17 mouse cellular contexts compared by ENCODE assay signal in the genomic region with DNA sequence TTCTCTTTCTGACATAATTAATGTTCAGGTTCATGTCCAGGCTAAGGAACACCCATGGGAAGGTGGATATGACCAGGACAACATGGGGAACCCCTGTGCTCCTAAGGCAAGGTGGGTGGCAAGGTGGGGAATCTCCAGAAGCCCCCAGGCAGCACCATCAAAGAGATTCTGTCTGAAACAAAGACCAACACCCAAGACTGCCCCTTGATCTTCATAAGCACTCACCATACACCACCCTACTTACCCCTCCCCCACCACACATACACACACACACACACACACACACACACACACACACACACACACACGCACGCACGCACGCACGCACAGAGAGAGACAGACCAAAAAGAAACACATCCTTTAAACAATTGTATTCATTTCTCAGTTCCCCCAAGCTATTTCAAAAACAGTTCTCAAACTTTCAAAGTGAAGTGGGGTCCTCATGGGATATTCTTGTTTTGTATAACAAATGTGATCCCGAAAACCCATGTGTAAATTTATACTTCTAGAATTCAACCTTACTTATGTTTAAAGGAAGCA.
"Had no signal": no experiment of that assay in that cellular context is flagged by ENCODE, and none has a peak within 500 bp of the region (broad histone marks: within the 10 kb centered on the region; RNA-seq: fewer than 3 reads in every experiment).

No protein-coding gene starts in this region.

- DNase-seq: layer of hippocampus, adult 9-11 months; lung, adult 2 months; retina, postnatal 1 day; right cerebral cortex, postnatal 25 days; spleen, adult 18-20 months; thymus, postnatal 25 days had no signal

- H3K9me3 ChIP-seq: limb, embryonic 10.5 days; limb, embryonic 13.5 days; liver, embryonic 15.5 days; megakaryocyte, embryonic 14.5 days; midbrain, embryonic 10.5 days; midbrain, embryonic 15.5 days; neural tube, embryonic 13.5 days had no signal

- H3K9ac ChIP-seq: limb, embryonic 13.5 days; liver, embryonic 15.5 days; midbrain, embryonic 15.5 days; neural tube, embryonic 13.5 days had no signal

- H3K4me3 ChIP-seq: layer of hippocampus, adult 2 months; limb, embryonic 10.5 days; limb, embryonic 13.5 days; liver, embryonic 15.5 days; megakaryocyte, embryonic 14.5 days; midbrain, embryonic 10.5 days; midbrain, embryonic 15.5 days; neural tube, embryonic 13.5 days had no signal

- H3K36me3 ChIP-seq: limb, embryonic 10.5 days; limb, embryonic 13.5 days; liver, embryonic 15.5 days; midbrain, embryonic 10.5 days; midbrain, embryonic 15.5 days; neural tube, embryonic 13.5 days had no signal

- H3K4me1 ChIP-seq: limb, embryonic 10.5 days; midbrain, embryonic 10.5 days; midbrain, embryonic 15.5 days had no signal

- H3K4me2 ChIP-seq: limb, embryonic 13.5 days; liver, embryonic 11.5 days; liver, embryonic 15.5 days; midbrain, embryonic 15.5 days; neural tube, embryonic 13.5 days had no signal

- ATAC-seq: intestine, postnatal 0 days; midbrain, embryonic 15.5 days had no signal

- H3K27ac ChIP-seq: kidney, postnatal 0 days; limb, embryonic 10.5 days; limb, embryonic 13.5 days; midbrain, embryonic 10.5 days; midbrain, embryonic 15.5 days; neural tube, embryonic 13.5 days had no signal

- H3K27me3 ChIP-seq: limb, embryonic 13.5 days; liver, embryonic 15.5 days; megakaryocyte, embryonic 14.5 days; midbrain, embryonic 15.5 days; neural tube, embryonic 13.5 days had no signal
